Mouse (Mus musculus) brain, embryonic 14.5 days (tissue): Measurements from ENCODE around the gene C2cd2.

Experiments
- CTCF ChIP-seq: fragments of 200-500 bp; IDR thresholded peaks from 2 replicates; pipeline ENCODE4 v1.5.1; 2012; ENCODE audit warnings: inconsistent platforms, mild to moderate bottlenecking, moderate library complexity, borderline replicate concordance; ENCODE audit not compliant: insufficient read depth, insufficient read length; ENCODE audit errors: extremely low read depth
- POLR2A ChIP-seq: fragments of 200-500 bp; IDR thresholded peaks from 2 replicates; pipeline ENCODE4 v1.6.1; 2012; ENCODE audit warnings: mild to moderate bottlenecking, inconsistent platforms, borderline replicate concordance; ENCODE audit not compliant: poor library complexity, insufficient read depth, insufficient read length, severe bottlenecking; ENCODE audit errors: extremely low read depth

DNA sequence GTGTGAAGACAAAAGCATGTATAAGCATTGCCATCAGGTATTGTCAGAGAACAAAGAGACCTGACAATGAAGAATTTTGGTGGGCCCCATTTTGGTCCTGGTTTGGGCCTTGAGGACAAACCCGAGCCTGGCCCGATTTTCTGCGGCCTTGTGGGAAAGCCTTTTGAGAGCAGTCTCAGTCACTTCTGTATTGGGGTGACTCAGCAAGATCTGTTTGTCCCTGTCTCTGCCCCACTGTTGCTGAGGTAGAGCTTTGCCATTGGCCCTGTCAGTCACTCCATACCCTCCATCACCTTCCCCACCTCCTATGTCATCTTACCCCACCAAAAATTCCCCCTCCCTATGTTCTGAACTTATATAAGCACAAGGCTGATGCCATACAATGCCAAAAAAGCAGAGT, 15.3 kb upstream of the C2cd2 start:
- TF ChIP-seq CTCF (no peak), POLR2A (no peak)
